Mouse (Mus musculus) skeletal muscle tissue, adult 2 months (tissue): Measurements from ENCODE around the gene Fam107b.

Source experiments
- DNase-seq: peaks from one replicate; pipeline ENCODE4 v3.0.0-alpha.2; 2012; ENCODE audit warnings: low read depth, low spot score

Gene Fam107b

DNA sequence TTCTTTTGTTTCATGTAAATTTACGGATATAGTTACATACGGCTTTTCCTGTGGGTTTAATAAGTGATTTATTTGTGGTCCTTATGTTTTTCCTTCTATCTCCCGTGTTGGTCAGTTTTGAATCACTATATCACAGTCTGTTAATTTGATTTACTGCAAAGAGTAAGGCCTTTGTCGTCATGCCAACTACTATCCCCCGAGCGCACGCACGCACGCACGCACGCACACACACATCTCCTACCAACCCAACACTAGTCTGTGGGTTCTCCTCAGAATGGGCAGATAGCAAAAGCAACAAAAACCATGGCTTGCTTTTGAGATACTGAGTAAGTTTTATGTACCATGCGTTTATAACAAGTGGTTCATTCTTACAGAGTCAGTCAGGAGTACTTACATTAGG lies 168.4 kb downstream of the Fam107b start:
- DNase-seq, result no peak

DNA sequence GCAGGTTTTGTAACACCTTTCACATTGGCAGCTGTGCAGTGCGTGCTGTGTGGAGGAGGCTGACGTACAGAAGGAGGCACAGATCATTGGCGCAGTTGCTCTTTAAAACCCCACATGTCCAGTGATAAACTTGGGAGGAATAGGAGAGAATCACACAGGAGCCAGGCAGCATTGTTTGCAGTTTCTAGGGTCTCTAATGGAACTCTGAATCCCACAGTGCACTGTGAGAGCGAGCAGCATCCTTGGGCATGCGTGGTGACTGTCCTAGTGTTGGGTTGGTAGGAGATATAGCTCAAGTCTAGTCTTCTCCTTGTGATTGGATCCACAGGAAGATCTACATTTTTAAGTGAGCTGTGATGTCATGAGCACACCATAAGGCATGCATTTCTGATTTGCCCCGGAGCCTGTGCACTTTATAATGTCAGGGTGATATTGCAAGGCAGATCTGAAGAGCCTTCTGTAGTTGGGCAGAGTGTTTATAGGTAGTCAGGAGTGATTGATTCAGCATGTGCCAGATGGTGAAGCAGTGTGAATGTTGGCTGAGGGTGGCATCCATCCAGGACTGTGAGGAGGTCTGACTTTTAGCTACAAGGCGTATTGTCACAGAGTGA lies 169.2 kb downstream of the Fam107b start:
- no peak for DNase-seq

GRCm38 (mm10) chr2:3740256-3740655 lies 170.0 kb downstream of the Fam107b start:
- no peak for DNase-seq

DNA sequence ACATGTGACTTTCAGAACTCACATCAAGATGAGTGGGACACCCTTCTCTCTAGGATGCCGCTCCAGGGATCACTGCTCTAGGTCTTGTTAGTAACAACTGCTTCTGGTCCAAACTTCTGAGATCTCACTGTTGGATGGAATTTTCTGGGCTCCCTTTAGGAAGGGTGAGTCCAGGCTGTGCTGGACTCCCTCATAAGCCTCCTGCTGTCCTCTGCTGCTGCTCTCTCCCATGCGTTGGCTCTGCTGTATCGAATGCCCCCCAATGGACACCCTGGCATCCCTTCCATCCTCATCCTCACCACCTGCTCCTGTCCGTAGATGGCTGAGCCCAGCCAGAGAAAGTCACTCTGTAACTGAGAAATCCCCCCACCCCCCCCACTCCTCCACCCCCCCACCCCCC lies 170.4 kb downstream of the Fam107b start:
- no peak for DNase-seq

GRCm38 (mm10) chr2:3742519-3742918 lies 172.2 kb downstream of the Fam107b start:
- no peak for DNase-seq

GRCm38 (mm10) chr2:3745041-3745440 lies 174.8 kb downstream of the Fam107b start:
- no peak for DNase-seq

- no peak for DNase-seq
These were observed 175.8 kb downstream of the Fam107b start for GRCm38 (mm10) chr2:3745910-3746606.

- DNase-seq, result no peak
These were observed 178.6 kb downstream of the Fam107b start for GRCm38 (mm10) chr2:3748714-3749503.

- no peak for DNase-seq
These were observed 179.3 kb downstream of the Fam107b start for GRCm38 (mm10) chr2:3749504-3750024.

DNA sequence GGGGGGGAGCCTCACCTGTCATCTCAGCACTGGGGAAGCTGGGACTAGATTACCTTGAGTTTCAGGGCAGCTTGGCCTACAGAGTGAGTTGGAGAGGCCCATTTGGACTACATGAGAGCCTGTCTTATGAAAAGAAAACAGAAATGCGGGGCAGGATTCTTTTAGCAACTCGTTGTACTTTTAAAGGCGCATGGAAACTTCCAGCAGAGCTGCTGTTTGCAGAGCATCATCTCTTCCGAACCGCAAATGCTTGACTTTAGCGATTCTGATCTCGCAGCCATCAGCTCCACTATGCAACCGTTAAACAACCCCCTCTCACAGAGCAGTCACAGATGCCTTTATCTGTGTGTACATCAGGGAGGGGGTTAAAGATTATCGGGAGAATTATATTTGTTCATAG lies 179.8 kb downstream of the Fam107b start:
- DNase-seq, result no peak

DNA sequence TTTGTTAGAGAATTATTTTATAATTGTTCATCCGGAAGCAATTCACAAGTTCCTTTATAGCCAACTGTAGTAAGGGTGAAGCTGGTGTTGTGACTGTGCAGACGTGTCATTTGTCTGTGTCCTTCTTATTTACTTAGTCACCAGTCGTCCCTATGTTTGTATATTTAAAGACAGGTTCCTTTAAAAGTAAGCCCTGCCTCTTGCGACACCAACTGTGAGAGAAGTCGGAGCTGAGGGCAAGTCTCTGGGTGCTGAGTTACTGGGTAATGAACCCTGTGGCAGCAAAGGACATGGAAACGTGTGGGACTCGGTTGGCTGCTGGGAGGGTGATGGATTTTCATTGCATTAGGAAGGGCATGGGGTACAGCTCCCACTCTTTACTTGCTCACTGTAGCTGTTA lies 182.1 kb downstream of the Fam107b start:
- no peak for DNase-seq

DNA sequence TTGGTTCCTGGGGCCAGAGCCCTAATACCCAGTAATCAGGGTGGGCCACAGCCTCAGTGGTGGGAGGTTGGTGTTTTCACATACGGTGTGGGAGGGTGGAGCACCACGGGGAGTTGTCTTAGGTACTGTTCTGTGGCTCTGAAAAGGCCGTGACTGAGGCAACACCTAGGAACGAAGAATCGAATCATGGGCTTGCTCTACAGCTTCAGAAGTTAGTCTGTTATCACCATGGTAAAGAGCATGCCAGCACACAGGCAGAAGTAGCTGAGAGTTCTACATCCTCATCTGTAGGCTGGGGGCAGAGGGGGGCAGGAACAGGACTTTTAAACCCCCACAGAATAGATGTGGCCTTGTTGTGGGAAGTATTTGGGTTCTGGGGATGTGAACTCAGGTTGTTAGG lies 182.6 kb downstream of the Fam107b start:
- no peak for DNase-seq

DNA sequence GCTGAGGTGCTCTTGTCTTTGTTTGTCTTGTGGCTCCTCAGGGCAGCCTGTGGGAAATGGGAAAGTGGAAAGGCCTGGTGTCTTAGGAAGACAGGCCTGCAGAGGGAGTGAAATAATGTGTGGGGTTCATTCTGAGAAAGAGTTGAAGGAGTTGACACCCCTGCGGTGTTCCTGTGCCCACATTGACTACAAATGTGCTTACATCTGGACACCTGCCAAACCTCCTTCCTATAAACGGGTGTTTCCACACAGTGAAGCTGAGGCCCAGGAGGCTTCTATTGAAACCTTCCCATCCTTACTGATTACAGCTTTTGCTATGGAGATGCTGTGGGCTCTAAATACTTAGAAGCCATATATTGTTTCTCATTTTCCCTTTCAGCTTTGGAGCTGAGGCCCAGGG lies 183.5 kb downstream of the Fam107b start:
- DNase-seq, result no peak

- DNase-seq, result no peak
These were observed 185.6 kb downstream of the Fam107b start for GRCm38 (mm10) chr2:3755936-3756335.

DNA sequence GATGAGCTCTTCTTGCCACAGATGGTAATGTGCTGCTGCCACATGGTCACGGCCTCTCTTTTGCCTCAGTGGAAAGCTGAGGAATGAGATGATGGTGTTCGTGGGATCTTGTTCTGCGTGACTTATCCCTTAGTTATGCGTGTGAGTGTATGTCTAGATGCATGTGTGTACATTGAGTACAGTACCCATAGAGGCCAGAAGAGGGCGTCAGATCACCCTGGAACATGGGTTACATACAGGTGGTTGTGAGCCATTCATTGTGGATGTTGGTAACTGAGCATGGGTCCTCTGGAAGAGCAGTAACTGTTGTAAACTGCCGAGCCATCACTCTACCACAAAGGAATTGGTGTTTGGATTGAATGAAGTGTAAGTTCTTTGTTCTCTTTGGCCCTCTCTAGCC lies 188.1 kb downstream of the Fam107b start:
- no peak for DNase-seq

DNA sequence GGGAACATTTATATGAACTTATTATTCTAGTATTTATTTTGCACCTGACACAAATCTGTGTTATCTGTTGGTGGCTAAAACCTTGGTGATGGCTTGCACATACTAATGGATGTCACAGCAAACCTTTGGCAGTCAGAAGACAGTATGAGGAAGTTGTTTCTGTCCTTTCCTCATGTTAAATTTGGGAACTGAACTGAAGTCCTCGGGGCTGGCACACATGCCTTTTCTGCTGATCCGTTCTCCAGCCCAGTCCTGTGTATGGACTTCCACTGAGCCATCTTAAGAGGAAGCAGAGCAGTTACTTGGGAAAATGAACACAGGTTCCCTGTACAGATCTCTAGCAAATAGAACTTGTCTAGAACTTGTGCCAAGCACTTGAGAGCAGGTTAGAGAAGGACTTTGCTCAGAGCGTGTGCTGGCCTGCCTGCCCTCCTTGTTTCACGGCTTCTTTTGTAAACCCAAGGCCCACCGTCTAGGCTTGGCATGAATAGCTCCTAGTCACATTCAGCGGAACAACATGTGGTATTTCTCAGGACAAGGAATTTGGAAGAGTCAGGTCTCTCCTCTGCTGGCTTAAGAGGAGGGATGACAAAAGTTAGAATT lies 190.0 kb downstream of the Fam107b start:
- no peak for DNase-seq

GRCm38 (mm10) chr2:3764136-3764535 lies 193.8 kb downstream of the Fam107b start:
- no peak for DNase-seq

- no peak for DNase-seq
These were observed 195.9 kb downstream of the Fam107b start for GRCm38 (mm10) chr2:3765957-3766783.

- DNase-seq, result peak; percentile 49
These were observed 199.0 kb downstream of the Fam107b start for GRCm38 (mm10) chr2:3769260-3769659.

DNA sequence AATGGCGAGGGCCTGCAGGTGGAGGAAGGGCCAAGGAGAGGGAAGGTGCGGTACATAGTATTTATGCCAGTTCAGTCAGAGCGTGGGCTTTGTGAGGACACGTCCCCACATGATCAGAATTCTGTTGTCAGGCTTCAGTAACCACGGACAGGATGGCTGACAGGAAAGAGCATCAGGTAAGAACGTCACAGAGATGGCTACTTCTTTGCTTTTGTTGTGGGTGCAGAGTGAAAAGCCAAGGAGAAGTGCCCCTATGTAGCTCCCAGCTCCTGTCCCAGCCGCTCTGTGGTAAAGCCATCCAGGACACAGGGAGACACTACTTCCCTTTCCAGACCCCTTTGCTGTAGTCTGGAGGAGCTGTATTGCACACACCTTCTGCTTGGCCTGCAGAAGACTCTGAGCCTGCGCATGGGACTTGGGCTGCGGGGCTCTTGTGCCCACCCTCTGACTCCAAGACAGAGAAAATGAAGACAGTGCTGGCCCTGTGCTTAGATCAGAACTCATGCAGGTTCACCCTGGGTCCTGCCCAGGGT lies 199.6 kb downstream of the Fam107b start:
- no peak for DNase-seq

DNA sequence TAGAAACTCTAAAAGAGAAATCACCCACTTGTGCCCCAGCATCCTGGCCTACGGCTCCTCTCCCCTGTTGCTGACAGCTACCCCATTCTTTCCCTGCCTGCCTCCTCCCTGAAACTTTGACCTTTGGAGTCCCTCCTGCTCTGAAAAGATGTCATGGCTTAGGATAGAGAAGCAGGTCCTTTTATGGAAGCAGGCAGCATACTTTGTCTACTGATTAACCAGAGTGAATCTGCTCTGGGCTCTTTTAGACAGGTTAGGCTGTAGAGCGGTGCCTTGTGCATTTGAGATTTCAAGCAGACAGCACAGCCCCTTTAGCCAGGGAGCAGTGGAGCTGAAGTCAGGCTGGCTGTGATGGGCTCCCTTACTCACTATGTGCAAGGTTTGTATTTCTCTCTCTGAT lies 200.1 kb downstream of the Fam107b start:
- no peak for DNase-seq
